Mouse (Mus musculus) liver, embryonic 14.5 days (tissue): ENCODE measurements around the gene Clasp1. TPM values are rescaled to one million over a fixed set of nuclear protein-coding genes. Genes with fewer than 3 reads are reported as not detected.

Experiments
- ATAC-seq: fragments of 200-750 bp; cut with Nextera tagmentation; 2 replicates; pipeline ENCODE4 v1.8.0; 2017; ENCODE audit warnings: moderate number of reproducible peaks, mild to moderate bottlenecking, moderate library complexity; ENCODE audit not compliant: insufficient read depth
- DNase-seq, 3 experiments: peaks; one replicate each; pipeline ENCODE4 v3.0.0-alpha.2; 2012 to 2013; ENCODE audit warnings: low read depth in 3 of 3, low spot score in 3 of 3
- H3K27ac ChIP-seq: fragments of 300-500 bp; sonication (generic); 2 replicates; pipeline ENCODE4 v1.5.1; 2014; ENCODE audit warnings: moderate library complexity, mild to moderate bottlenecking, control low read depth, inconsistent platforms
- H3K27me3 ChIP-seq: fragments of 300-500 bp; sonication (generic); 2 replicates; pipeline ENCODE4 v1.6.1; 2014; ENCODE audit warnings: mild to moderate bottlenecking, low read length, moderate library complexity; ENCODE audit not compliant: control insufficient read depth, insufficient read depth
- H3K36me3 ChIP-seq: fragments of 300-500 bp; sonication (generic); replicated peaks from 2 replicates; pipeline ENCODE4 v1.6.1; 2014; ENCODE audit warnings: low read depth; ENCODE audit not compliant: control insufficient read depth, insufficient read depth
- H3K4me1 ChIP-seq, 2 experiments: fragments of 200-500 bp in 1 of 2; fragments of 300-500 bp in 1 of 2; sonication (generic) in 1 of 2; replicated peaks; 2 replicates each; pipeline ENCODE4 v1.6.1; 2012 to 2014; ENCODE audit warnings: antibody characterized with exemption in 1 of 2, inconsistent platforms in 1 of 2, low read length in 1 of 2; ENCODE audit not compliant: control insufficient read depth in 2 of 2, insufficient read depth in 2 of 2
- H3K4me2 ChIP-seq: fragments of 300-500 bp; sonication (generic); 2 replicates; pipeline ENCODE4 v1.6.1; 2014; ENCODE audit warnings: low read depth, mild to moderate bottlenecking, control low read depth, moderate library complexity
- H3K4me3 ChIP-seq, 2 experiments: fragments of 200-500 bp in 1 of 2; fragments of 300-500 bp in 1 of 2; sonication (generic) in 1 of 2; 2 replicates each; pipeline ENCODE4 v1.5.1; 2012 to 2014; ENCODE audit warnings: low read depth in 2 of 2, low read length in 2 of 2, mild to moderate bottlenecking in 2 of 2, control low read depth in 1 of 2, inconsistent platforms in 1 of 2, moderate library complexity in 1 of 2; ENCODE audit not compliant: insufficient read depth in 1 of 2
- H3K9ac ChIP-seq: fragments of 300-500 bp; sonication (generic); replicated peaks from 2 replicates; pipeline ENCODE4 v1.6.1; 2014; ENCODE audit warnings: mild to moderate bottlenecking, control low read depth, moderate library complexity
- H3K9me3 ChIP-seq: fragments of 300-500 bp; sonication (generic); 2 replicates; pipeline ENCODE4 v1.6.1; 2016; ENCODE audit warnings: low read length, mixed read lengths; ENCODE audit not compliant: control insufficient read depth
- CTCF ChIP-seq: IDR thresholded peaks from 2 replicates; pipeline ENCODE4 v1.5.1; 2016; ENCODE audit warnings: antibody characterized with exemption, low read depth, control low read depth
- EP300 ChIP-seq: IDR thresholded peaks from 2 replicates; pipeline ENCODE4 v1.6.1; 2016; ENCODE audit warnings: antibody characterized with exemption, low read depth
- WGBS: fragments of 180-500 bp; shearing (Covaris S2); extraction: QIAGEN DNeasy Blood & Tissue Kit; methylation state at CpG from one replicate; pipeline ENCODE4 v1.1.7; 2014; ENCODE audit not compliant: insufficient replicate concordance; 5-methylcytosine and 5-hydroxymethylcytosine counted together
- polyA plus RNA-seq, 2 experiments: library from polyadenylated mRNA; depleted of rRNA in 1 of 2; stranded (reverse) in 1 of 2; unstranded in 1 of 2; fragments of >200 nt; fragmentation: Nextera tagmentation in 1 of 2; extraction: Ambion mirVana in 1 of 2; gene quantifications; 2 replicates each; pipeline versions ENCODE4 v1.2.1 to v1.2.3; 2012 to 2014

The Clasp1 gene
- polyA plus RNA-seq (2012; rRNA removed) (5.5 and 6.5 TPM in 2 replicates), polyA plus RNA-seq (2014; fragmentation: Nextera tagmentation; extraction: Ambion mirVana) (8.8 and 10.0 TPM in 2 replicates)

DNA sequence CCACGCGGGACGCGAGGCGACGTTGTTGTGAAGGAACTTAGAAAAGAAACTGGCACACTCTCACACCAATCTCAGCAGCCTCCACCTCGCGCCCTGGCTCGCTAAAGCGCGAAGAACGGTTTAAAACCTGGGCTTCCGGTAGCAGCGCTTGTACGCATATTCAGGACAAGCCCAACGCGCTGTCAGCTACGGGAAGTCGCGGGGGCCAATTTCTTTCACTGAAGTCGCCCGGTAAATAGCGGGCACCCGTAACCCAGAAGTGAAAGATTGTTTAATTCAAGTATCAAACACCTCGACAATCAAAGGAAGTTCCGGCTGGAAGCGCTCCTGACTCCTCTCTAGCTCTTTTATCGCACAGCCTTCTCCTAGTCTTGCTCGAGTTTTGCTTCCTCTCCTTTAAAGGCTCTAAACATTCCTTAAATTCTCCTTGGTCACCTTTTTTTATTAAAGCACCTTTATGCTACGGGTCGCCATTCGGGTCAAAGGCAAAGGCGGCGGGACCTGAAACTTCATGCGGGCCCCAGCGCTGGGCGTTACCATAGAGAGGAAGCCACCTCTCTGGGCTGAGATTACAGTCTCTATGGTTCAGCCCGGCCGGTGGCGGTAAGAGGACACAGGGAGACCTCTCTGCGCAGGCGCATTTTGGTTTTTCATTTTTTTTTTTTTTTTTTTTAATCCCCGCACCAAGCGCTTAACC is at the start of gene Clasp1:
Gene Clasp1 (plus strand): TSS at position 302 of the 697 bp plus-strand sequence.
- Histone ChIP-seq H3K27me3 (no peaks in the 10 kb centered on the region), H3K9me3 (no peaks in the 10 kb centered on the region), H3K4me1 (peaks cover 11 to 13% of the 10 kb centered on the region in 2 experiments), H3K36me3 (no peaks in the 10 kb centered on the region; the same call in 1 of the 2 replicates), H3K4me2 (peak within 1 kb of the TSS; percentile 91), H3K9ac (peak within 1 kb of the TSS; percentile 100), H3K4me3 (peak within 1 kb of the TSS; percentile 93 to 99), H3K27ac (peak within 1 kb of the TSS; percentile 82)
- 0% methylated on average over 43 of the region's 44 CpGs for WGBS
- DNase-seq = peak; percentile 96 to 98 (median 97)
- TF ChIP-seq CTCF (no peak), EP300 (peak; percentile 48)
- ATAC-seq = peak; percentile 97

DNA sequence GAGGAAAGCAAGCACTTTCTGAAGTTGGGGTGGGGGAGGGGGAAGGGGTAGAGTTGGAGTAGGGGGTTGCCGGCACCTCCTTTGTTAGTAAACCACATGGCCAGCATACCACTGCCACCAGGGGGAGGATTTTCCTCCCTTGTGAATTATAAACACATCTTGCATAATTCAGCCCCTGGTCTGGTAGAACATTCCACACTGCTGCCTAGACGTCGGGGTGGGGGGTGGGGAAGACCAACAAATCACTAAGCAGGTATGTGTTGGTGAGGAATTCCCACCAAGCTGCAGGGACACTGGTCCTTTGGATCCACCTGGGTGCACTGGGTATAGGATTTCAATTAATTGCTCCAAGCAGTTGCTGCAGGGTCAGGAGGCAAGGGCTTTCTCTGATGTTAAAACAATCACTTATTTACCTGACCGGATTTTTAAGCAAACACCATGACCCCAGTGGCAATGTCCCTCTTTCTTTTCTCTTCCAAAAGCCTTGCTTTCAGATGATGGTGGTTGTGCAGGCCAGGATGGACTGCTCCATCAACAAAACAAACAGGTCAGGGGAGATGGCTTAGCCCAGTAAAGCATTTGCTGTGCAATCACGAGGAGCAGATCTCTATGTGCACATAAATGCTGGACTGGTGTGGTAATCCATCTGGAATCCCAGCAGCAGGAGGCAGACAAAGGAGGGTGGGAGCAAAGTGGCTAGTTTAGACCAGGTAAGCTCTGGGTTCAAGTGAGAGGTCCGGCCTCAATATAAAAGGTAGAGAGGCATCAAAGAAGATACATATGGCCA is 45.0 kb upstream of the Clasp1 start:
- H3K36me3 ChIP-seq = no peaks in the 10 kb centered on the region
- no peaks in the 10 kb centered on the region for H3K9me3 ChIP-seq
- H3K4me1 ChIP-seq = 0 out of 4 replicates have a peak, but pooled peaks cover 0 to 3% of the 10 kb centered on the region in 2 experiments
- TF ChIP-seq CTCF (no peak), EP300 (no peak)
- H3K9ac ChIP-seq = no peak overlapping the region
- ATAC-seq (no peak), DNase-seq (no peak)
- no peak overlapping the region for H3K4me3 ChIP-seq
- 38% methylated on average over 6 of the region's 6 CpGs for WGBS
- no peaks in the 10 kb centered on the region for H3K27me3 ChIP-seq
- H3K4me2 ChIP-seq = no peak overlapping the region
- no peak overlapping the region for H3K27ac ChIP-seq

DNA sequence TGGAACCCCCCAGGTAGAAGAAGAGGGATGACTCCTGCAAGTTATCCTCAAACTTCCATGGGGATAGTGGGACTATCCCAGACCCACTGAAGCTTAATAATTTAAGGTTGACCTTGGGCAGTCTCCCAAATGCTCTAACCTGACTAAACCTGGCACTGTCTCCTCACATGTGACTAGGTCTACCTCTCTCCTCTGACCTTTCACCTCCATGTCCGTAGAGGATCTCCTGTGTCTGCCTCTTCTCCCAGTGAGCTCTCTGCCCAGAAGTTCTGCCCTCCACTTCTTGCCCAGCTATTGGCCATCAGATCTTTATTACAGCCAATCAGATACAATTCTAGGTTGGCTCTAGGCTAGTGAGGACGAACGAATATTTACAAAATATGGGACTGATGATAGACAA is 38.9 kb upstream of the Clasp1 start:
- Histone ChIP-seq H3K4me3 (no peak overlapping the region), H3K36me3 (no peaks in the 10 kb centered on the region), H3K27ac (no peak overlapping the region), H3K27me3 (no peaks in the 10 kb centered on the region), H3K4me1 (no peaks in the 10 kb centered on the region), H3K9ac (no peak overlapping the region), H3K9me3 (no peaks in the 10 kb centered on the region), H3K4me2 (no peak overlapping the region)
- TF ChIP-seq EP300 (no peak), CTCF (no peak)
- ATAC-seq (no peak), DNase-seq (no peak)
- 55% methylated on average over 3 of the region's 3 CpGs for WGBS

DNA sequence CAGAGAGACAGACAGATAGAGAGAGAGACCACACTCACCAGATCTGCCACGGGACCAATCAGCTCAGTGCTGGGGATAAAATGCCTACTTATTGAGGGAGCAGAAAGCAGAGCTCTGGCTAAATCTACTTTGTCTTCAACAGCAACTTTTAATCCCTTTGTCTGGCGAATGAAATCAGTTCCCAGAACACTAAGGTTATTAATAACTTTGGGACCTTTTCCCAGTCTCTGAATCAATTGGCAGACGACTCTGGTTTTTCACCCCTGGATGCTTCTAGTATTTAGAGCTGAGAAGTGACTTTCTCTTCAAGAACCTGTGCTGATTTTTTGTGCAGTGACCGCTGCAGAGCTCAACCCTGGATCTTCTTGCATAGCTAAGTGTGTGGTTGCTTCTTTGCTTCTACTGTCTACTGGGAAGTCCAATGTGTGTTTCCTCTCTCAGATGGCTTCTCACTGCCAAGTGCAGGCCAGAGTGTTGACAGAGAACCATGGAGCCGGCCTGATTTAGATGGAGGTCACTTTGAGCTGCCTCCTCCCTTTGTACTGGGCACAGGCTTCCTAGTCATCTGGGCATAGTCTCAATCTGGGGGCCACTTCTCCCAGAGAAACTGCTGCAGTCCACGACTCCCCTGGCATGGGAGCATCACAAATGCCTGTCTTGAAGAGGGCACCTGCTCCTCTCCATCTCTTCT is 29.6 kb upstream of the Clasp1 start:
- DNase-seq = no peak
- H3K27ac ChIP-seq = no peak overlapping the region
- ATAC-seq = no peak
- TF ChIP-seq CTCF = no peak
- TF ChIP-seq EP300 = no peak
- H3K4me3 ChIP-seq = no peak overlapping the region
- no peaks in the 10 kb centered on the region for H3K4me1 ChIP-seq
- no peaks in the 10 kb centered on the region for H3K9me3 ChIP-seq
- H3K27me3 ChIP-seq = no peaks in the 10 kb centered on the region
- H3K9ac ChIP-seq = no peak overlapping the region
- no peak overlapping the region for H3K4me2 ChIP-seq
- WGBS = 47% methylated on average over 6 of the region's 6 CpGs
- no peaks in the 10 kb centered on the region for H3K36me3 ChIP-seq
